Mouse (Mus musculus): ENCODE data around the gene Cbarp. TPM values are rescaled to one million over a fixed set of nuclear protein-coding genes. Genes with fewer than 3 reads are reported as not detected.
A peak's percentile ranks its signal among the peaks of the same experiment; 100 is the strongest.

The Cbarp gene
- total RNA-seq, 2 experiments from 2014 or later, result 3.0 to 3.3 TPM

DNA sequence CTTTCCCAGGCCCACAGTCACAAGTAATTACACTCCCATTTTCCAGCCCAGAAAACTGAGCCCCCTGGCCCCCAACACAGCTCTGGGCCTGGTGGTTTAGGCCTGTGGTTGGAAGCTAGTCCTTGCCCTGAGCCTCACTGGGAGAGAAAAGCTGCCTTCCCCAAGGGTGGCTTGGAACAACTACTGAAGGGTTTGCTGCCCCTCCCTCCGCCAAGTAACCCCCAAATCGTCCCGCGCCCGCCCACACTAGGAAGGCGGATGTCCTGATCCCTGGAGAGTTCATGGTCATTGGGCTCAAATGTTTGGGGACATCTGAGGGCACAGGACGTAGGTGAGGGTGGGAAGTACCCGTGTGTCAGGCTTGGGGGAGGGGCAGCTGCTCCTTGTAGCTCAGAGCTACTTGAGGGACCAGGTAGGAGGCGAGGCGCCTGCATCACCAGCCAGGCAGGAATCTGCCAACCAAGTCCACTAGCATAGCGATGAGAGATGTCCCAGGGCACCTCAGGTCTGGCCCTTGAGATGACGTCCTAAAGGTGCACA is 18.5 kb upstream of the Cbarp start:
- peak in 1 of 2 experiments; percentile 57 for DNase-seq
- intact Hi-C loops (cut with DNase I), result loop anchor here (1.0 kb wide), 1 partner anchor 10 kb away; no protein-coding TSS in a partner anchor

- peak; percentile 75 to 78 for DNase-seq
- intact Hi-C loops (cut with DNase I), result no loop called here
Measured at GRCm38 (mm10) chr10:80158307-80158986, 17.8 kb upstream of the Cbarp start.

GRCm38 (mm10) chr10:80157141-80157929 is 16.7 kb upstream of the Cbarp start:
- no peak for DNase-seq

DNA sequence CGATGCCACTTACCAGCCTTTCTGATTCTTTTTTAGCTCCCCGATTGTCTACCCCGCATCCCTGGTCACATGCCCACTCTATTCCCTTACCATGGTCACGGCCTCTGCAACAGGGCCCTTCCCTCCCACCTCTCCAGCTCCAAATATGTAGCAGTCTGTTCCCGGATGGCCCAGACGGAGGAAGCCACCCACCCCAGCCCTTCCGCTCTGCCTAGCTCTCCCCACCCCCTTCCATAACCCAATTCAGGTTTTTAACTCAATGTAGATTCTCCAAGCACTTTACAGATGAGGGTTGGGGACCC is 16.1 kb upstream of the Cbarp start:
- DNase-seq, result no peak
- intact Hi-C loops (cut with DNase I), result no loop called here

More at GRCm38 (mm10) chr10:80157141-80157929, 16.7 kb upstream of the Cbarp start:
- intact Hi-C loops (cut with DNase I), result no loop called here

DNA sequence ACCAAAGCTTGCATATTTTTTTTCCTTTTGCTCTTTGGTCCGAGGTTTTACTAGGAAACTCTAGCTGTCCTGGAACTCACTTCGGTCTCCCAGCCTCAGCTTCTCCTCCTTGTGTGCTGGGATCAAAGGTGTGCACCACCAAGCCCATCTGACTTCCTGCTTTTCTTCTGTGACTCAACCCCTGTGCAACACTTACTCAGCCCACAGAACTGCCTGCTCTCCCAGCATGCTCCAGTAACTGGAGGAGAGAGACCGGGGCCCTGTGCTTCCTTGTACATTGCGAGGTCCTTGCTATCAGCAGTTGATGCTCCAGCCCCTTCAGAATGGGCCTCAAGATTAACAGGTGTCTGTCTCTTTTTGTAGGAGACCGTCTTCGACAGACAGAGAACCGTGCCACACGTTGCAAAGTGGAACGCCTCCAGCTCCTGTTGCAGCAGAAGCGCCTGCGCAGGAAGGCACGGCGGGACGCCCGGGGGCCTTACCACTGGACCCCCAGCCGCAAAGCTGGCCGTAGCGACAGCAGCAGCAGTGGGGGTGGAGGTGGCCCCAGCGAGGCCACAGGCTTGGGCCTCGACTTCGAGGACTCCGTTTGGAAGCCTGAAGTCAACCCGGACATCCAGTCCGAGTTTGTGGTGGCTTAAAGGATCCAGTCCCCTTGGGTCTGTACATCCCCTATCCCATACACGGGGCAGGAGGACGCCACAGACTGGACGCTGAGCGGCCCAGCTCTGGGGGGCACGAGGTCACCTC is 15.5 kb upstream of the Cbarp start:
- intact Hi-C loops (cut with DNase I), result no loop called here
- no peak for DNase-seq

DNA sequence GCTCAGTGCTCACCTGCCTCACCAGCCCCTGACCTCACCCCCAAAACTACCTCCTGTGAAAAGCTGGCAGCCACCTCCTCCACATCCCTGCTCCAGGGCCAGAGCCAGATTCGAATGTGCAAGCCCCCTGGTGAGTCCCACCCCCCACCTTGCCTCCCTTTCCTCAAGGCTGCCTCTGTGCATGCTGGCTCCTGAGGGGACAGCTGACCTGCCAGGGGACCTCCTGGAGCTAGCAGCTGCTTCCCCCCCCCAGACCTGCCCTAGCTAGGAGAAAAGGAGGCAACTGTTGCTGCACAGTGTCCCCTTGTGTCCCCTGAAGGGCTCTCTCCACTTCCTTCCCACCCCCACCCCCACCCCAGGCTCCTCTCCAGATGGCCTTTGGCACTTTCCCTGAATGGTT is 14.6 kb upstream of the Cbarp start:
- no peak for DNase-seq
- intact Hi-C loops (cut with DNase I), result no loop called here

DNA sequence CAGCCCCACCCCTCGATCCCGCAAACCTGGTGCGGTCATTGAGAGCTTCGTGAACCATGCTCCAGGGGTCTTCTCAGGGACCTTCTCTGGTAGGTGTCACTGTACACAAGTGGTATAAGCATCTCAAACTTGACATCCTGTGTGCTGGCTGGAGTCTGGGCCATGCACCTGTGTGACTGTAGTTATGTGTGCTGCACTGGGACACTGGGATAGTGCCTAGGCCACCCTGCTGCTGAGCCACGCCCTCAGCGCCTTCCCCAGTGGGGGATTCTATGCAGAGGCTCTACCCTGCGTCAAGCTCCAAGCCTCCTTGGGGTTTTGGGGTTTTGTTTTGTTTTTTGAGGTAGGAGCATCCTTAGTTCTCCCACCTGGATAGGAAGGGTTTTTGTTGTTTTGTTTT is 13.7 kb upstream of the Cbarp start:
- intact Hi-C loops (cut with DNase I), result no loop called here
- no peak for DNase-seq

- no peak for DNase-seq
- intact Hi-C loops (cut with DNase I), result no loop called here
Measured at GRCm38 (mm10) chr10:80153713-80154112, 13.1 kb upstream of the Cbarp start.

GRCm38 (mm10) chr10:80152873-80153260 is 12.2 kb upstream of the Cbarp start:
- no peak for DNase-seq
- intact Hi-C loops (cut with DNase I), result no loop called here

DNA sequence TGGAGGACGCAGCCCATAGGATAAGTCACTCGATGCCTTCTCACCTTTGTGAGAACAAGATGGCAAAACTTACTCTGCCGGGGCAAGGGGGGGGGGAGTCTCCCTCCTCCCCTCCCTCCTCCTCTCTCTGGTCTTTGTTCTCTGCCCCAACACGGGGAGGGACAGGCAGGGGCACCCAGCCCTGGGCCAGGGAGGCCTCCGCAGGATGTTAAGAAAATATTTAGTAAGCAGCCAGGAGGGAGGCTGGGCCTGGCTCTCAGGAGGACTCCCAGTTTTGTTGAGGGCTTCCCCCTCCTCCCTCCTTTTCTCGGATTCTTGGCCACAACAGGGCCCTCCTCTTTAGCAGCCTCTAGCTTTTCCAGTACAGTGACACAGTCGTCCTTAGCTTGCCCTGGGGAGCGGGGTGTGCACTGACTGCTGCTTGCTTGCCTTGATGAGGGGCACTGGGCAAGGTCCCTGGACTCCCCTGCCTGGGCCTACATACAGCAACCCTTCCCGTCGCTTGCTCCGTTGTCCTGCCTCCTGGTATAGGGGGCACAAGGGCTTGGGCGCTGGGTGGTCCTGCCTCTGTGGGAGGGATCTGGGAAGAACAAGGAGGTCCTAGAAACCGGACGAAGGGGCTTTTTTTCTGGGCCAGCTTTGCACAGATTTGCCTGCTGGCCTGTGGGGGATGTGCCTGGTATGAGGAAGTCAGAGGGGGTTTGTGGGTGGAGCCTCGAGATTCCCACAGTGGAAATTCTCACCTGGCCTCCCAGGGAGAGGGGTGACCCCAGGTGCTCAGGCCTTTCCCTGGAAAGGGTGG is 11.6 kb upstream of the Cbarp start:
- peak in 1 of 2 experiments; percentile 65 for DNase-seq

DNA sequence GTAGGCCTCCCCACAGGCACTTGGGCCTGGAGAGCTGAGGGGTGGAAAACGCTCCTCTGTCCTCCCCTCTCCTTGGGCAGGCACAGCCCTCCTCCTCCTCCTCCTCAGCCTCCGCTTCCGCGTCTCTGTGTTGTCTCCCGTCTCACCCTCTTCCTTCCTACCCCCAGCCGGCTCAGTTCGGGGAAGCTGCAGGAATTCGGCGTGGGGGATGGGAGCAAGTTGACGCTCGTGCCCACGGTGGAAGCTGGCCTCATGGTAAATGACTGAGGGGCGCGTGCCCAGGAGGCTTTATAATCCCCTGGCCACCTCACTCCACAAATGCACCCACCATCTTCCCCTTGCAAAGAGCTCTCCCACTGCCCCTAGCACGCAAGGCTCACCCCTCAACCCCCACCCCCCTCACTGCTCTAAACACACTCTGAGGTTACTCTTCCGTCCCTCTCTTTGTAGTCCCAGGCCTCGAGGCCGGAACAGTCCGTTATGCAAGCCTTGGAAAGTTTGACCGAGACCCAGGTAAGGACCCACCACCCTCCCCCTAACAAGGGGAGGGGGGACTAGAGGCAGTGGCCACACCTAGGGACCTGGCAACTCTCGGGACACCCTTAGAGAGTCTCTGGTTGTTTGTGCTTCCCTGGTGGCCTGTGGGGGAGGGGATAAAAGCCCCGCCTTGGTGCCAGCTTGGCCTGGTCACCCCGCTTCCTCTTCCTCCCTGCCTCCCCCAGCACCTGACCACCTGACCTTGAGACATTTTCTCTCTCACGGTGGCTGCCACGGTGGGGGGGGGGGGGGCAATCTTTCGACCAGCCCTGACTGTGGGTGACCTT is 10.8 kb upstream of the Cbarp start:
- intact Hi-C loops (cut with DNase I), result no loop called here
- peak; percentile 72 to 77 for DNase-seq

More for the DNA sequence above, 11.6 kb upstream of the Cbarp start:
- intact Hi-C loops (cut with DNase I), result no loop called here

- DNase-seq, result peak; percentile 64 to 68
- intact Hi-C loops (cut with DNase I), result no loop called here
Measured at GRCm38 (mm10) chr10:80150226-80151210, 9.9 kb upstream of the Cbarp start.

DNA sequence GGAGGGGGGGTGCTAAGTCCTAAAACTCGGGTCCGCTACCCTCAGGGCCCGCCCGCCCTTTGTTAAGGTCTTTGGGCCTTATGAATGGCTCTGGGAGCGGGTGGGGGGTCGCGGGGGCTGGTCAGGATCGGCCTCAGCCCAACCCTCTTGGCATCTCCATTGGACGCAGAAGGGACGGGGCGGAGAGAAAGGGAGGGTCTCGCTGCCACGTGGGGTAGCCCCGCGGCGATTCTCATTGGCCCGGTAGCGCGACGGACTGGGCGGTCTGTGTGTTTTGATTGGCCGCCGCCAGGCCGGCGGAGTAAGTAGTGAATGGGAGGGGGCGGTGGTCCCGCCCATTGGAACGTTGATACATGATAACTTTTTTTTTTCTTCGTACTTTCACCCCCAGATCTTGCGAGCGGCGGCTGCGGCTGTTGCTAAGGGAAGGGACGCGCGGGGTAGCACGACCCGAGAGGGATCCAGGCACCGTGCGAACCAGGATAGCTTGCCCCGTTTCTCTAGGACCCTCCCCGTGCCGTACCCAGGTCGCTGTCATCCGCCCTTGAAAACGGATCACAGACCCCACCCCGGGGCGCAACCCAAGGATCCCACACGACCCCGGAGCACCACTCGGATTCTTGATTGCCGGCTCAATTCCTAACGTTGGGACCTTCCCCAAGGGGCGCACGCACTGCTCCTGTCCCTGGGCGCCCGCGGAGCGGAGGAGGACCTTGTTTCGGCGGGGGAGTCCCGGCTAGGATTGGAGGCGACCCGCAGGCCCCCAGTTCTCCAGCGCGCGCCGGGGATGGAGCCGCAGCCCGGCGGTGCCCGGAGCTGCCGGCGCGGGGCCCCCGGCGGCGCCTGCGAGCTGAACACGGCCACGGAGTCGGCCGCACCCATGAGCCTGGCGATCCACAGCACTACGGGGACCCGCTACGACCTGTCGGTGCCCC is 8.9 kb upstream of the Cbarp start:
- peak; percentile 95 to 97 for DNase-seq

DNA sequence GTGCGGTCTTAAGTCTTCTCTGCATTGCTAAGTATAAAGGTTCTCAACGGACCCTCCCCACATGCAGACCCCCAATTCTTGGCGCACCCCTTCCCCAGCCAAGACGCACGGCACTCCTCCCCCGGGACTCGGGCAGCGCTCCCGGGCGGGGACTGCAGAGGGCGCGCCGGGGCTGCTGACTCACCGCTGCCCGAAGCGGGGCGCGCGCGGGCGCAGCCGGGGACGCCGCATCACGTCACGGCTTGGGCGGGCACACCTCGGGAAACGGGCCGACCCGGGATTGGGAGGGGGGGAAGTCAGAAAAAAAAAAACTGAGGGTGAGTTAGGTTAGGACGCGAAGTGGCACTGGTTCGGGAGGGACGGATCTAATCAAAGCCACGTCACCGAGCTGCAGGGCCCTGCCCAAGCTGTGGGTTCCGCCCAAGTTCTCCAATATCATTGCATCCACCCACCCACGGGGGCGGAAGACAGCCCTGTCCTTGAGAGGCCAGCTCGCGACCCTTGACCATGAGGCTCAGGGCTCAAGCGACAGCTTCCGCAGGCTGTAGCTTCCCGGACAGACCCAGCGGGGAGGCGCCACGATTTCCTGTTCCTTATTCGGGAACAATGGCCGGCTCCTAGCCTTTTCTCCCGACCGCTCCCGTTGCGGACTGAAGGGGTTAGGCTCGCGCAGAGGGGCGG is 8.1 kb upstream of the Cbarp start:
- peak; percentile 97 for DNase-seq
- intact Hi-C loops (cut with DNase I), result loop anchor here (1.0 kb wide), 1 partner anchor 11 kb away; no protein-coding TSS in a partner anchor

More for the DNA sequence above, 8.9 kb upstream of the Cbarp start:
- intact Hi-C loops (cut with DNase I), result loop anchor here (1.0 kb wide), 1 partner anchor 10 kb away; no protein-coding TSS in a partner anchor

DNA sequence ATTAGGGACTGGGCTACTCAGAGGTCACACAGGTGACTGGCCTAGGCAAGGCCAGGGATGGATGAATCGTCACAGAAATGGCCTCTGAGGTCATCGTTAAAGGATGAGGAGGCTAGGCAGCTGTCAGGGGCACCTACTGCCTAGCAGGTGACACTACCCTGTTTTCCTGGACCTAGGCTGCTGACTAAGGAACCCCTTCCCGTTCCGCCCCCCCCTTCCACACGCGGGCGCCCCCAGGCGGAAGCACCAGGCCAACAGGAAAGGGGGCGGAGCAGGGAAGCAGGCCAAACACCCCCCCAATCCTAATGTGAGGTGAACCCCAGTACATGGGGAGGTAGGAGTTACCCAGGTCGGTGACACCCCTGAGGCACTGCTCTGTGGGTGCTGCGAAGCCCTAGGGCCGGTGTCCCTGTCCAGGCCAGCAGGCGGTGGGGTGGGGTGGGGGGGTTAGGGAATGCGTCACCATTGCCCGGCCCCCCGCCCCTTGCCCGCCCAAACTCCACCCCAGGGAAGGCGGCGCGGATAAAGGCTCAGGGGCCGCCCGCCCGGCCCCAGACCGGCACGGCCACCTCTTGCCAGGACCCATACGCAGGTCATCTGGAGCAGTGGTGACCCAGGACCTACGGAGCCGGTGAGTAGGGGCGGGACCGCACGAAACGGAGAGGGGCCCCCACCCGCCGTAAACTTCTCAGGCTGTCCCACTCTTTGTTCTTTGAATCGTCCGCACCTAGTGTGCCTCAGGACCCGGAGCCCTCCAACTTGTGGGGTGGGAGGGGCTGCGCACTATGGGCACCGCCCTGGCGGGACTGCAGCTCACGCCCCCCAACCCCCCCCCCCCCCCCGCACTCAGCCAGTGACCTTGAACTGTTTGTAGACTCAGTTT is 7.3 kb upstream of the Cbarp start, which contains the start of gene Midn:
TSS of gene Midn (plus strand) at position 554 of the 883 bp plus-strand sequence.
- DNase-seq, result peak; percentile 92
- intact Hi-C loops (cut with DNase I), result no loop called here
